Mouse (Mus musculus) heart, postnatal 0 days (tissue): Measurements from ENCODE around the gene Prkar2a. TPM values are rescaled to one million over a fixed set of nuclear protein-coding genes. Genes with fewer than 3 reads are reported as not detected.
A peak's percentile ranks its signal among the peaks of the same experiment; 100 is the strongest.

ENCODE experiments used
- ATAC-seq: fragments of 200-750 bp; cut with Nextera tagmentation; 2 replicates; pipeline ENCODE4 v1.8.0; 2017; ENCODE audit warnings: low read depth, moderate number of reproducible peaks, moderate library complexity; ENCODE audit not compliant: insufficient read depth
- DNase-seq: peaks from one replicate; pipeline ENCODE4 v3.0.0-alpha.2; 2016; ENCODE audit warnings: low spot score
- H3K27ac ChIP-seq: fragments of 300-500 bp; sonication (generic); 2 replicates; pipeline ENCODE4 v1.5.1; 2014; ENCODE audit warnings: low read depth, mild to moderate bottlenecking
- H3K27me3 ChIP-seq: fragments of 300-500 bp; sonication (generic); 2 replicates; pipeline ENCODE4 v1.6.1; 2014; ENCODE audit warnings: low read length, mixed read lengths; ENCODE audit not compliant: control insufficient read depth, insufficient read depth
- H3K36me3 ChIP-seq: fragments of 300-500 bp; sonication (generic); replicated peaks from 2 replicates; pipeline ENCODE4 v1.6.1; 2014; ENCODE audit warnings: low read length, mixed read lengths; ENCODE audit not compliant: control insufficient read depth, insufficient read depth
- H3K4me1 ChIP-seq: fragments of 300-500 bp; sonication (generic); 2 replicates; pipeline ENCODE4 v1.6.1; 2014; ENCODE audit warnings: antibody characterized with exemption; ENCODE audit not compliant: control insufficient read depth, insufficient read depth
- H3K4me2 ChIP-seq: fragments of 300-500 bp; sonication (generic); 2 replicates; pipeline ENCODE4 v1.6.1; 2014; ENCODE audit warnings: low read depth, mild to moderate bottlenecking, low read length, moderate library complexity
- H3K4me3 ChIP-seq: fragments of 300-500 bp; sonication (generic); 2 replicates; pipeline ENCODE4 v1.5.1; 2014; ENCODE audit warnings: low read depth, low read length
- H3K9ac ChIP-seq: fragments of 300-500 bp; sonication (generic); replicated peaks from 2 replicates; pipeline ENCODE4 v1.6.1; 2014; ENCODE audit warnings: low read depth, low read length, mixed read lengths
- H3K9me3 ChIP-seq: fragments of 300-500 bp; sonication (generic); replicated peaks from 2 replicates; pipeline ENCODE4 v1.6.1; 2016; ENCODE audit warnings: low read length; ENCODE audit not compliant: control insufficient read depth
- CTCF ChIP-seq: IDR thresholded peaks from 2 replicates; pipeline ENCODE4 v1.5.1; 2016; ENCODE audit warnings: antibody characterized with exemption, control low read depth, low read depth
- EP300 ChIP-seq: IDR thresholded peaks from 2 replicates; pipeline ENCODE4 v1.6.1; 2016; ENCODE audit warnings: antibody characterized with exemption, low read depth
- WGBS: fragments of 180-500 bp; shearing (Covaris S2); extraction: QIAGEN DNeasy Blood & Tissue Kit; methylation state at CpG from one replicate; pipeline ENCODE4 v1.1.7; 2014; 5-methylcytosine and 5-hydroxymethylcytosine counted together
- polyA plus RNA-seq: library from polyadenylated mRNA; unstranded; fragments of >200 nt; fragmentation: Nextera tagmentation; extraction: Ambion mirVana; gene quantifications from 2 replicates; pipeline ENCODE4 v1.2.1, GENCODE M21; 2015
- total RNA-seq: library from RNA; depleted of rRNA; stranded (reverse); fragments of >200 nt; gene quantifications from 2 replicates; pipeline ENCODE4 v1.2.3, GENCODE M21; 2014; ENCODE audit warnings: low replicate concordance

Prkar2a gene
- total and polyA plus RNA-seq, 2 experiments from 2014 or later, result 20.7 to 48.2 TPM

GRCm38 (mm10) chr9:108689993-108690392 is 879 bp downstream of the Prkar2a start:
- H3K27ac ChIP-seq, result no peak overlapping the region
- H3K4me3 ChIP-seq, result no peak overlapping the region
- no peak overlapping the region for H3K9ac ChIP-seq
- H3K4me2 ChIP-seq, result no peak overlapping the region
- WGBS, result 82% methylated on average over 1 of the region's 1 CpGs
- no peak for TF ChIP-seq EP300
- TF ChIP-seq CTCF, result no peak
- H3K4me1 ChIP-seq, result peaks cover 24% of the 10 kb centered on the region
- no peaks in the 10 kb centered on the region for H3K9me3 ChIP-seq
- DNase-seq, result no peak
- no peaks in the 10 kb centered on the region for H3K27me3 ChIP-seq
- ATAC-seq, result no peak
- no peaks in the 10 kb centered on the region for H3K36me3 ChIP-seq

GRCm38 (mm10) chr9:108690914-108691313 is 1.8 kb downstream of the Prkar2a start:
- H3K27me3 ChIP-seq, result no peaks in the 10 kb centered on the region
- H3K9me3 ChIP-seq, result no peaks in the 10 kb centered on the region
- DNase-seq (no peak), ATAC-seq (no peak)
- peaks cover 24% of the 10 kb centered on the region for H3K4me1 ChIP-seq
- 89% methylated on average over 6 of the region's 6 CpGs for WGBS
- no peak overlapping the region for H3K9ac ChIP-seq
- H3K36me3 ChIP-seq, result no peaks in the 10 kb centered on the region
- TF ChIP-seq CTCF (no peak), EP300 (no peak)
- H3K4me3 ChIP-seq, result no peak overlapping the region
- H3K27ac ChIP-seq, result no peak overlapping the region
- no peak overlapping the region for H3K4me2 ChIP-seq

- no peak for TF ChIP-seq CTCF
- no peak for TF ChIP-seq EP300
- Histone ChIP-seq H3K4me2 (peak overlapping the region; percentile 95), H3K4me3 (peak overlapping the region; percentile 83), H3K36me3 (no peaks in the 10 kb centered on the region), H3K27ac (peak overlapping the region; percentile 83), H3K9ac (no peak overlapping the region; the same call in 1 of the 2 replicates), H3K9me3 (no peaks in the 10 kb centered on the region), H3K27me3 (no peaks in the 10 kb centered on the region), H3K4me1 (peaks cover 24% of the 10 kb centered on the region)
- DNase-seq (no peak), ATAC-seq (no peak)
- WGBS, result 73% methylated on average over 8 of the region's 8 CpGs
Measured at GRCm38 (mm10) chr9:108691371-108691770, 2.3 kb downstream of the Prkar2a start.

- peak; percentile 93 for ATAC-seq
- Histone ChIP-seq H3K27me3 (no peaks in the 10 kb centered on the region), H3K36me3 (no peaks in the 10 kb centered on the region), H3K4me2 (peak overlapping the region; percentile 95), H3K4me1 (peaks cover 21% of the 10 kb centered on the region), H3K9me3 (no peaks in the 10 kb centered on the region), H3K9ac (peak overlapping the region; percentile 84), H3K27ac (peak overlapping the region; percentile 83), H3K4me3 (peak overlapping the region; percentile 83)
- TF ChIP-seq EP300 (no peak), CTCF (no peak)
- peak; percentile 90 for DNase-seq
- whole genome bisulfite sequencing, result 1% methylated on average over 38 of the region's 42 CpGs
Measured at GRCm38 (mm10) chr9:108691846-108692225, 2.7 kb downstream of the Prkar2a start.

GRCm38 (mm10) chr9:108692226-108693041 is 3.3 kb downstream of the Prkar2a start:
- Histone ChIP-seq H3K9ac (peak overlapping the region; percentile 84), H3K4me2 (peak overlapping the region; percentile 95), H3K27me3 (no peaks in the 10 kb centered on the region), H3K36me3 (no peaks in the 10 kb centered on the region), H3K4me3 (peak overlapping the region; percentile 83), H3K4me1 (peaks cover 21% of the 10 kb centered on the region), H3K27ac (peak overlapping the region; percentile 83), H3K9me3 (no peaks in the 10 kb centered on the region)
- under 1% methylated on average over 92 of the region's 92 CpGs for WGBS
- ATAC-seq, result peak; percentile 53
- TF ChIP-seq CTCF (0 out of 2 replicates have a peak, but pooled peaks have one; percentile 11), EP300 (no peak)
- DNase-seq, result peak; percentile 61
